Mouse (Mus musculus): ENCODE measurements around the gene Ctdspl.

GRCm38 (mm10) chr9:118881281-118881945, 44.8 kb upstream of the Ctdspl start:
- TF ChIP-seq CTCF (IDR thresholded peaks at IDR 0.05; ENCODE audit: control insufficient read depth, insufficient read depth, low read length) (peak; percentile 62), POLR2A (IDR thresholded peaks at IDR 0.05; ENCODE audit: borderline replicate concordance, control insufficient read depth, low read depth, low read length) (no peak)
